Mouse (Mus musculus): Measurements from ENCODE around the gene Rasal1. TPM values are rescaled to one million over a fixed set of nuclear protein-coding genes. Genes with fewer than 3 reads are reported as not detected.

The Rasal1 gene
- polyA plus RNA-seq, 1 experiment from 2014 or later = not detected

- no peaks in the 10 kb centered on the region for H3K36me3 ChIP-seq (ENCODE audit: control insufficient read depth, insufficient read depth, low read length)
- no peak overlapping the region for H3K9ac ChIP-seq (ENCODE audit: low read length)
- no peak overlapping the region for H3K4me3 ChIP-seq (ENCODE audit: control insufficient read depth in 1 of 2, insufficient read depth in 1 of 2, low read depth in 1 of 2, low read length in 2 of 2)
- no peak overlapping the region for H3K4me2 ChIP-seq (ENCODE audit: low read length)
- no peaks in the 10 kb centered on the region for H3K9me3 ChIP-seq (ENCODE audit: control insufficient read depth, low read length)
- ATAC-seq (ENCODE audit: insufficient number of reproducible peaks, insufficient read depth, low FRiP score, low read depth) = no peak
- WGBS = 59% methylated on average over 12 of the region's 12 CpGs
- H3K27ac ChIP-seq (replicated peaks in 1 of 2; ENCODE audit: control insufficient read depth in 1 of 2, insufficient read depth in 1 of 2, low read depth in 2 of 2, low read length in 2 of 2) = no peak overlapping the region
- peaks cover 3% of the 10 kb centered on the region; the same call in 1 of the 2 replicates for H3K27me3 ChIP-seq (ENCODE audit: control insufficient read depth, insufficient read depth, low read length)
- H3K4me1 ChIP-seq (ENCODE audit: control insufficient read depth in 2 of 2, insufficient read depth in 2 of 2, low read length in 2 of 2) = no peaks in the 10 kb centered on the region
These were observed 77.3 kb downstream of the Rasal1 start for GRCm38 (mm10) chr5:120725811-120726455.

Other genes starting within 250 kb of the Rasal1 start
- not detected in 2 replicates for gene Lhx5, start 217.1 kb upstream of the Rasal1 start, polyA plus RNA-seq (2014; fragmentation: Nextera tagmentation; extraction: Ambion mirVana)
- 14.1 and 14.4 TPM in 2 replicates for gene Sdsl, start 176.0 kb upstream of the Rasal1 start, polyA plus RNA-seq (2014; fragmentation: Nextera tagmentation; extraction: Ambion mirVana)
- gene Sds, start 172.3 kb upstream of the Rasal1 start, polyA plus RNA-seq (2014; fragmentation: Nextera tagmentation; extraction: Ambion mirVana) = not detected in 2 replicates
- 35.1 and 36.1 TPM in 2 replicates for gene Plbd2, start 145.2 kb upstream of the Rasal1 start, polyA plus RNA-seq (2014; fragmentation: Nextera tagmentation; extraction: Ambion mirVana)
- gene Slc8b1, start 137.6 kb upstream of the Rasal1 start, polyA plus RNA-seq (2014; fragmentation: Nextera tagmentation; extraction: Ambion mirVana) = 3.1 TPM in 2 replicates
- gene Tpcn1, start 60.1 kb upstream of the Rasal1 start, polyA plus RNA-seq (2014; fragmentation: Nextera tagmentation; extraction: Ambion mirVana) = 14.5 and 17.1 TPM in 2 replicates
- gene Iqcd, start 59.8 kb upstream of the Rasal1 start, polyA plus RNA-seq (2014; fragmentation: Nextera tagmentation; extraction: Ambion mirVana) = 0.43 TPM in 1 of 2 replicates, not detected in the other
- gene Rita1, start 36.2 kb upstream of the Rasal1 start, polyA plus RNA-seq (2014; fragmentation: Nextera tagmentation; extraction: Ambion mirVana) = 5.6 and 6.2 TPM in 2 replicates
- gene Ddx54, start 36.1 kb upstream of the Rasal1 start, polyA plus RNA-seq (2014; fragmentation: Nextera tagmentation; extraction: Ambion mirVana) = 17.9 and 18.9 TPM in 2 replicates
- not detected in 2 replicates for gene Cfap73, start 14.6 kb upstream of the Rasal1 start, polyA plus RNA-seq (2014; fragmentation: Nextera tagmentation; extraction: Ambion mirVana)
- gene Dtx1, start 63.1 kb downstream of the Rasal1 start, polyA plus RNA-seq (2014; fragmentation: Nextera tagmentation; extraction: Ambion mirVana) = 0.27 and 0.54 TPM in 2 replicates
- 0.43 and 0.58 TPM in 2 replicates for gene Oas2, start 101.0 kb downstream of the Rasal1 start, polyA plus RNA-seq (2014; fragmentation: Nextera tagmentation; extraction: Ambion mirVana)
- gene Oas3, start 128.8 kb downstream of the Rasal1 start, polyA plus RNA-seq (2014; fragmentation: Nextera tagmentation; extraction: Ambion mirVana) = 0.27 and 0.77 TPM in 2 replicates
- gene Oas1e, start 146.7 kb downstream of the Rasal1 start, polyA plus RNA-seq (2014; fragmentation: Nextera tagmentation; extraction: Ambion mirVana) = not detected in 2 replicates
- gene Oas1c, start 163.7 kb downstream of the Rasal1 start, polyA plus RNA-seq (2014; fragmentation: Nextera tagmentation; extraction: Ambion mirVana) = 0.31 and 0.55 TPM in 2 replicates
- not detected in 2 replicates for gene Oas1f, start 198.6 kb downstream of the Rasal1 start, polyA plus RNA-seq (2014; fragmentation: Nextera tagmentation; extraction: Ambion mirVana)
- gene Oas1h, start 212.6 kb downstream of the Rasal1 start, polyA plus RNA-seq (2014; fragmentation: Nextera tagmentation; extraction: Ambion mirVana) = not detected in 2 replicates
- gene Oas1g, start 238.8 kb downstream of the Rasal1 start, polyA plus RNA-seq (2014; fragmentation: Nextera tagmentation; extraction: Ambion mirVana) = 0.45 and 0.50 TPM in 2 replicates